Mouse (Mus musculus) CD4-positive naive resting alpha-beta T cell, adult 76 days (primary cell): ENCODE measurements around the gene Msx2. TPM values are rescaled to one million over a fixed set of nuclear protein-coding genes. Genes with fewer than 3 reads are reported as not detected.

Experiments used
- total RNA-seq: library from RNA; stranded (reverse); gene quantifications from one replicate; pipeline ENCODE4 v1.2.4, GENCODE M21; 2023

Gene Msx2
- not detected for total RNA-seq

GRCm38 (mm10) chr13:53472614-53473124 lies at the start of gene Msx2:
Msx2 (minus strand) TSS chr13:53473074.

Other genes with a start within 250 kb of the Msx2 start
- not detected for gene Ror2, start 186.9 kb downstream of the Msx2 start, total RNA-seq
- 40.4 TPM for gene Sptlc1, start 95.7 kb downstream of the Msx2 start, total RNA-seq